Comparison of ENCODE assay signal across 9 mouse cellular contexts in the genomic region with DNA sequence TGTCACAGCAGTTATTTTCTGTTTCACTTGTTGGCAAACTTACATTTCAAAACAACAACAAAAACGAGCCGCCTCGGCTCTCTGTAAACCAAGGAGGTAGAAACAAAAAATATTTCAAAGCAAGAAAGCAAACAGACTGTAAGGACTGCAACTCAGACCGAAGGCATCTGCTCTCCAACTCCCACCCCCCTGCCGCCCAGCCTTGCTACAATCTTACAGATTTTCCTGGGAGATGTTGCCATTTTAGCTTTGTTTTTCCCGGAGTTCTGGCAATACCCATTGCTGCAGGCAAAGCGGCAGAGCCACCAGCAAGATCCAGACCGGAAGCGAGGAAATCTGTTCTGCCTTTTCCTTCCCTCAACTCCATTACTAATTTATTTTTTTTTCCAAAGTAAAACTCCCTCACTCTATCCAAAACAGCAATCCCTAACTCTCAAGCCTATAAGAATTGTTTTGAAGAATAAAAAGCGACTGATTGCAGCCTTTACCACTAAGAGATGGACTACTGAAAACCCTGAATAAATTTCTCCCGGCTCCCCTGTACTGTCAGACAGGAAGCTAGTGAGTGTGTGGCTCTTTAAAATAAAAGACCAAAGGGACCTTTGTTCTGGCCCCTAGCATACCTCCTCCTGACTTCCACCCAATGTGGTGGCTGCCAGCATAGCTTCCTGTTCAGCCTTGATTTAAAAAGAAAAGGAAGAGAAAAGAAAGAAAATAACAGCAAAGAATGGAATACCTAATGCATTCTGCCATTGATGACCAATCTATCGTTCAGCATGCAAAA.
A peak's percentile ranks its signal among the peaks of the same experiment; 100 is the strongest.
DNase-seq lines count a peak whose midpoint lies in the region; ATAC-seq and TF ChIP-seq lines count a peak whose summit lies in the region.
"Had no signal": no experiment of that assay in that cellular context is flagged by ENCODE, and none has a peak within 500 bp of the region (broad histone marks: within the 10 kb centered on the region; RNA-seq: fewer than 3 reads in every experiment).

No protein-coding gene starts in this region.

- no peaks in the 10 kb centered on the region for H3K27me3 ChIP-seq in embryonic facial prominence, embryonic 14.5 days (replicated peaks; ENCODE audit: control insufficient read depth, insufficient read depth, low read length)
- H3K27me3 ChIP-seq in limb, embryonic 11.5 days (ENCODE audit: control insufficient read depth, insufficient read depth, low read length), result no peaks in the 10 kb centered on the region
- no peaks in the 10 kb centered on the region for H3K27me3 ChIP-seq in small intestine, adult 2 months (ENCODE audit: control insufficient read depth, insufficient read depth, low read length)
- H3K27me3 ChIP-seq in liver, embryonic 12.5 days (replicated peaks), result no peaks in the 10 kb centered on the region

- peak overlapping the region; percentile 77 for H3K27ac ChIP-seq in embryonic facial prominence, embryonic 14.5 days (replicated peaks; ENCODE audit: low read depth, low read length)
- peak overlapping the region; percentile 63 for H3K27ac ChIP-seq in limb, embryonic 11.5 days (replicated peaks; ENCODE audit: low read depth, low read length)
- no peak overlapping the region for H3K27ac ChIP-seq in small intestine, adult 2 months (ENCODE audit: insufficient read depth, low read depth, low read length)
- H3K27ac ChIP-seq in liver, embryonic 12.5 days, result no peak overlapping the region

- intact Hi-C loops in heart, postnatal 36 days (cut with DNase I), result no loop called here

- no peak for TF ChIP-seq POLR2A in small intestine, adult 2 months (IDR thresholded peaks at IDR 0.05; ENCODE audit: low read depth, low read length)

- no peaks in the 10 kb centered on the region for H3K9me3 ChIP-seq in embryonic facial prominence, embryonic 14.5 days (ENCODE audit: control insufficient read depth, low read length)
- no peaks in the 10 kb centered on the region for H3K9me3 ChIP-seq in limb, embryonic 11.5 days (ENCODE audit: control insufficient read depth, low read length)
- no peaks in the 10 kb centered on the region for H3K9me3 ChIP-seq in liver, embryonic 12.5 days (replicated peaks)

- TF ChIP-seq CTCF in small intestine, adult 2 months (IDR thresholded peaks at IDR 0.05; ENCODE audit: extremely low read depth, insufficient read length, insufficient replicate concordance, low read depth, low read length), result no peak

- H3K4me3 ChIP-seq in embryonic facial prominence, embryonic 14.5 days (ENCODE audit: low read depth, low read length), result peak overlapping the region; percentile 33
- no peak overlapping the region for H3K4me3 ChIP-seq in limb, embryonic 11.5 days (ENCODE audit: low read depth, low read length)
- peak overlapping the region; percentile 45 for H3K4me3 ChIP-seq in small intestine, adult 2 months (ENCODE audit: low read depth, low read length)
- no peak overlapping the region for H3K4me3 ChIP-seq in liver, embryonic 12.5 days
- H3K4me3 ChIP-seq: erythroblast, embryonic 14.5 days had no signal

- H3K4me1 ChIP-seq in embryonic facial prominence, embryonic 14.5 days (ENCODE audit: control insufficient read depth, insufficient read depth, low read length), result peaks cover 2% of the 10 kb centered on the region; the same call in 1 of the 2 replicates
- peaks cover 12% of the 10 kb centered on the region for H3K4me1 ChIP-seq in limb, embryonic 11.5 days (ENCODE audit: control insufficient read depth, insufficient read depth, low read length)
- H3K4me1 ChIP-seq in small intestine, adult 2 months (ENCODE audit: control insufficient read depth, insufficient read depth, insufficient read length, low read length), result peaks cover 4% of the 10 kb centered on the region; the same call in 1 of the 2 replicates
- H3K4me1 ChIP-seq in liver, embryonic 12.5 days, result no peaks in the 10 kb centered on the region

- H3K4me2 ChIP-seq in embryonic facial prominence, embryonic 14.5 days (ENCODE audit: low read depth, low read length), result peak overlapping the region; percentile 60
- peak overlapping the region; percentile 18; the same call in 1 of the 2 replicates for H3K4me2 ChIP-seq in limb, embryonic 11.5 days (ENCODE audit: low read depth, severe bottlenecking)
- H3K4me2 ChIP-seq in liver, embryonic 12.5 days, result no peak overlapping the region

- H3K9ac ChIP-seq in embryonic facial prominence, embryonic 14.5 days (ENCODE audit: low read depth, low read length), result peak overlapping the region; percentile 44
- H3K9ac ChIP-seq in limb, embryonic 11.5 days (ENCODE audit: low read length), result peak overlapping the region; percentile 46; the same call in 1 of the 2 replicates
- H3K9ac ChIP-seq in liver, embryonic 12.5 days, result no peak overlapping the region

- WGBS in embryonic facial prominence, embryonic 14.5 days, result 24% methylated on average over 12 of the region's 12 CpGs
- WGBS in limb, embryonic 11.5 days, result 45% methylated on average over 12 of the region's 12 CpGs
- WGBS in small intestine, adult 2 months, result 66% methylated on average over 12 of the region's 12 CpGs
- WGBS in liver, embryonic 12.5 days (ENCODE audit: insufficient replicate concordance), result 63% methylated on average over 12 of the region's 12 CpGs

- H3K36me3 ChIP-seq in embryonic facial prominence, embryonic 14.5 days (ENCODE audit: control insufficient read depth, insufficient read depth, low read length), result no peaks in the 10 kb centered on the region
- no peaks in the 10 kb centered on the region for H3K36me3 ChIP-seq in limb, embryonic 11.5 days (ENCODE audit: control insufficient read depth, insufficient read depth, low read length)
- H3K36me3 ChIP-seq in small intestine, adult 2 months (ENCODE audit: control insufficient read depth, insufficient read depth, low read length), result no peaks in the 10 kb centered on the region
- no peaks in the 10 kb centered on the region for H3K36me3 ChIP-seq in liver, embryonic 12.5 days

- peak; percentile 38 for DNase-seq in layer of hippocampus, adult 11-12 months (ENCODE audit: low spot score)
- DNase-seq in layer of hippocampus, adult 9-10 months (ENCODE audit: low spot score), result no peak
- no peak for DNase-seq in embryonic facial prominence, embryonic 14.5 days (ENCODE audit: low spot score)
- DNase-seq in heart, postnatal 36 days, result peak; percentile 11 to 31
- DNase-seq in limb, embryonic 11.5 days (ENCODE audit: low spot score), result peak; percentile 46
- no peak for DNase-seq in urinary bladder, postnatal 10 days (ENCODE audit: low spot score)

- no peak for ATAC-seq in embryonic facial prominence, embryonic 14.5 days (ENCODE audit: low read depth)
- no peak for ATAC-seq in limb, embryonic 11.5 days (ENCODE audit: insufficient number of reproducible peaks, low FRiP score, low TSS enrichment, low read depth)
- no peak for ATAC-seq in liver, embryonic 12.5 days

Comparison
In these comparisons a context has a peak if more than half of its experiments do, and no peak if none do; other contexts are left out.
1. DNase-seq: peak in layer of hippocampus, adult 11-12 months (single experiment), heart, postnatal 36 days (2 of 2) and limb, embryonic 11.5 days (single experiment); none in layer of hippocampus, adult 9-10 months (single experiment), embryonic facial prominence, embryonic 14.5 days (single experiment) and urinary bladder, postnatal 10 days (single experiment).
2. H3K27ac ChIP-seq: peak in embryonic facial prominence, embryonic 14.5 days (single experiment) and limb, embryonic 11.5 days (single experiment); none in small intestine, adult 2 months (single experiment) and liver, embryonic 12.5 days (single experiment).
3. H3K4me3 ChIP-seq: peak in embryonic facial prominence, embryonic 14.5 days (single experiment) and small intestine, adult 2 months (single experiment); none in limb, embryonic 11.5 days (single experiment) and liver, embryonic 12.5 days (single experiment).